Mouse (Mus musculus): ENCODE measurements around the gene Cdon.
A peak's percentile ranks its signal among the peaks of the same experiment; 100 is the strongest.

The Cdon gene

DNA sequence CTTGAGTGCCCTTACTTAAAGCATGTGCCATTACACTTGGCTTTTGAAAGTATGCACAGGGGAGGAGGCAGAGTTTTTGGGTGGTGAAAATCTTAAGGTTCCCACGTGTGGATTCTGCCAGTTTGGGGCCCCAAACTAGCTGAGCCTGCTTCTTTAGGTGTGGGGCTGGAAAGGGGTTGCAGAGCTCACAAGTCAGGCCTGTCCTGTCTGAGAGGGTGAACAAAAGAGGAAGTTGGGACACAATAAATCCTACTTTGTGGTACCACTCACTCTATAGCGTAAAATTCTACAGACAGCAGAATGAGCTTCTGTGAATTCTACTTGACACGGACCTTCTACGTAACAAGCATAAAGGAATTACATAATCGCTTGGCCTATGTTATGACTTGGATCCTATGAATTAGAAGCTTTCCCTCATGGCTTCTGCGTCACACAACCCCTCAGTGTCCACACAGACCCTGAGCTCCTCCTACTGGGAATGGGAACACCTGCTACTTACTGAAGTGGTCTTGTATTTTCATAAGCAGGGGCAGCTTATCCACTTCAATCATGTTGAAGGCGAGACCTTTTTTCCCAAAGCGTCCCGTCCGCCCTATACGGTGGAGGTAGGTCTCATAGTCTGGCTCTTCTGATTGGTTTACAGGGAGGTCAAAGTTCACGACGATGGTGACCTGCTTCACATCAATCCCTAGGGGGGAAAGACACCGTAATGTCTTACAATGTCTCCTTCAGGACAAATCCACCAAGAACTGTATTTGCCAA is 122.4 kb downstream of the Cdon start:
- no peak for DNase-seq

GRCm38 (mm10) chr9:35544666-35545065 is 123.7 kb downstream of the Cdon start:
- peak in 1 of 2 experiments; percentile 22 for DNase-seq

DNA sequence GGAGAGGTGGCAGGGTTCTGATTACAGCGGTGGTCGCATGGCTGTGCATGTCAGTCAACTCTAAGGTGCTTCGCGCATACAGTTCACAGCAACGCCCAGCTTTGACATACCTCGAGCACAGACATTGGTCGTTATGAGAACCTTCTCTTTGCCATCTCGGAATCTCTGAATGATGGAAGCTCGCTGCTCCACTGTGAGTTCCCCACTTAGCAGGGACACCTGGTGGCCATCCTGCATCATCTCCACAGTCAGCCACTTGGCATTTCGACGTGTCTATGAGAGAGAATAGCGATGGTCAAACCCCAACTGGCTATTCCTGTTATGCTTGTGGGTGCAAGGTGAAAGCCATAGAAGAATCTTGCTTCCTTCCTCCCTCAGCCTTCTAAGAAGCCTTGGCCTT is 124.8 kb downstream of the Cdon start:
- no peak for DNase-seq

DNA sequence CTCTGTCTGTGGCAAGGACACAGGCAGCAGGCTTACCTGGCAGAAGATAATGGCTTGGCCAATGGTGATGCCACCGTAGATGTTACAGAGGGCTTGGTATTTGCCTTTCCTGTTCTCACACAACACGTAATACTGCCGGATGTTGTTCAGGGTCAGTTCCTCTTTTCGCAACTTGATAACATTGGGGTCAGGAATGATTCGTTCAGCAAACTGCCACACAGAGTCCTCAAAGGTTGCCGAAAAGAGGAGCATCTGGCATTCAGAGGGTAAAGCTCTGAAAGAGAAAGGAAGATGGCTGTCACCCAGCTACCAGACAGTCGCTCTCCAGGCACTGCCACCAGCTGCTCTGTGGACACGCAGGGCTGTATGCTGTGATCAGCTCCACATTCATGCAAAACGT is 125.8 kb downstream of the Cdon start:
- no peak for DNase-seq

DNA sequence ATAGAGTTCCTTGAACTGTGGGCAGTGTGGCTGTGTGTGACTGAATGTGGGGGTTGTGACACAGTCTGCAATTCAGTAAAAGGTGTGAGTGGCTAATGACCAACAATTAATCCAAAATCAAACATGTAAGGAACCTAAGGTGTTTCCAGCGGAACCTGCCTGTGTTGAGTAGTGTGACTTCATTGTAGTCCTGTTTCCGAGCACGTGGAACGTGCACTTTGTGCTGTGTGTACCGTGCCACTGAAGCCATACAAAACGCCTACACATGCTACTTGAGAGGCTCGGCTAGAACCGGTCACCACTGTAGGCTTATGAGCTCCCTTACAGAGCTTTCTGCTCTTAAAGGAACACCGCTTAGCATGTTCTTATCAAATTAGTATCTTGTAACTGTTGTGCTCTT is 127.5 kb downstream of the Cdon start:
- no peak for DNase-seq

GRCm38 (mm10) chr9:35556494-35557102 is 135.7 kb downstream of the Cdon start:
- DNase-seq: no peak
